Mouse (Mus musculus) lung, embryonic 15.5 days (tissue): ENCODE results near the gene Arl6ip5. TPM values are rescaled to one million over a fixed set of nuclear protein-coding genes. Genes with fewer than 3 reads are reported as not detected.
A peak's percentile ranks its signal among the peaks of the same experiment; 100 is the strongest.

Experiments used
- ATAC-seq: fragments of 200-750 bp; cut with Nextera tagmentation; 2 replicates; pipeline ENCODE4 v1.8.0; 2017; ENCODE audit warnings: moderate number of reproducible peaks, borderline replicate concordance; ENCODE audit not compliant: low FRiP score, low TSS enrichment; ENCODE audit errors: extremely low read depth
- H3K27ac ChIP-seq: fragments of 300-500 bp; sonication (generic); 2 replicates; pipeline ENCODE4 v1.5.1; 2015; ENCODE audit warnings: moderate library complexity, mild to moderate bottlenecking, inconsistent platforms
- H3K27me3 ChIP-seq: fragments of 300-500 bp; sonication (generic); 2 replicates; pipeline ENCODE4 v1.6.1; 2015; ENCODE audit warnings: inconsistent platforms
- H3K36me3 ChIP-seq: fragments of 300-500 bp; sonication (generic); 2 replicates; pipeline ENCODE4 v1.6.1; 2015; ENCODE audit warnings: inconsistent platforms
- H3K4me1 ChIP-seq: fragments of 300-500 bp; sonication (generic); 2 replicates; pipeline ENCODE4 v1.6.1; 2015; ENCODE audit warnings: inconsistent platforms
- H3K4me2 ChIP-seq: fragments of 300-500 bp; sonication (generic); 2 replicates; pipeline ENCODE4 v1.6.1; 2015; ENCODE audit warnings: inconsistent platforms, mild to moderate bottlenecking, moderate library complexity
- H3K4me3 ChIP-seq: fragments of 300-500 bp; sonication (generic); 2 replicates; pipeline ENCODE4 v1.5.1; 2015; ENCODE audit warnings: mild to moderate bottlenecking, inconsistent platforms
- H3K9ac ChIP-seq: fragments of 300-500 bp; sonication (generic); 2 replicates; pipeline ENCODE4 v1.6.1; 2015; ENCODE audit warnings: inconsistent platforms
- H3K9me3 ChIP-seq: fragments of 300-500 bp; sonication (generic); 2 replicates; pipeline ENCODE4 v1.6.1; 2016; ENCODE audit warnings: inconsistent platforms
- WGBS: fragments of 180-500 bp; shearing (Covaris S2); methylation state at CpG from one replicate; pipeline ENCODE4 v1.1.7; 2015; 5-methylcytosine and 5-hydroxymethylcytosine counted together
- polyA plus RNA-seq: library from polyadenylated mRNA; unstranded; fragments of >200 nt; fragmentation: Nextera tagmentation; extraction: Ambion mirVana; gene quantifications from 2 replicates; pipeline ENCODE4 v1.2.1, GENCODE M21; 2015

Gene Arl6ip5
- polyA plus RNA-seq, 1 experiment from 2014 or later: 62.3 TPM

GRCm38 (mm10) chr6:97226083-97226491, 15.6 kb downstream of the Arl6ip5 start:
- peaks cover 13% of the 10 kb centered on the region for H3K4me1 ChIP-seq
- peak overlapping the region; percentile 20; the same call in 1 of the 2 replicates for H3K27ac ChIP-seq
- ATAC-seq: no peak
- H3K4me2 ChIP-seq: no peak overlapping the region
- WGBS: 40% methylated on average over 1 of the region's 1 CpGs
- H3K9ac ChIP-seq: no peak overlapping the region
- H3K27me3 ChIP-seq: no peaks in the 10 kb centered on the region
- H3K4me3 ChIP-seq: no peak overlapping the region
- H3K9me3 ChIP-seq: no peaks in the 10 kb centered on the region
- peaks cover 7% of the 10 kb centered on the region; the same call in 1 of the 2 replicates for H3K36me3 ChIP-seq

- peaks cover 12% of the 10 kb centered on the region for H3K36me3 ChIP-seq
- WGBS: 93% methylated on average over 9 of the region's 9 CpGs
- H3K9me3 ChIP-seq: no peaks in the 10 kb centered on the region
- ATAC-seq: no peak
- H3K4me3 ChIP-seq: no peak overlapping the region
- no peak overlapping the region for H3K27ac ChIP-seq
- no peak overlapping the region for H3K9ac ChIP-seq
- H3K27me3 ChIP-seq: no peaks in the 10 kb centered on the region
- no peak overlapping the region for H3K4me2 ChIP-seq
- peaks cover 2% of the 10 kb centered on the region; the same call in 1 of the 2 replicates for H3K4me1 ChIP-seq
Measured at GRCm38 (mm10) chr6:97227067-97227847, 16.8 kb downstream of the Arl6ip5 start.

- Histone ChIP-seq H3K27me3 (no peaks in the 10 kb centered on the region), H3K9me3 (no peaks in the 10 kb centered on the region), H3K36me3 (peaks cover 12% of the 10 kb centered on the region), H3K4me2 (no peak overlapping the region), H3K4me1 (no peaks in the 10 kb centered on the region), H3K9ac (no peak overlapping the region), H3K4me3 (no peak overlapping the region), H3K27ac (no peak overlapping the region)
- ATAC-seq: no peak
- 77% methylated on average over 7 of the region's 7 CpGs for WGBS
Measured at GRCm38 (mm10) chr6:97234911-97235668, 24.6 kb downstream of the Arl6ip5 start.

- Histone ChIP-seq H3K9me3 (no peaks in the 10 kb centered on the region), H3K4me1 (no peaks in the 10 kb centered on the region), H3K4me2 (no peak overlapping the region), H3K27me3 (no peaks in the 10 kb centered on the region), H3K27ac (no peak overlapping the region), H3K4me3 (no peak overlapping the region), H3K9ac (no peak overlapping the region), H3K36me3 (peaks cover 12% of the 10 kb centered on the region)
- no peak for ATAC-seq
- 95% methylated on average over 5 of the region's 5 CpGs for WGBS
Measured at GRCm38 (mm10) chr6:97236088-97236487, 25.6 kb downstream of the Arl6ip5 start.

- Histone ChIP-seq H3K4me2 (no peak overlapping the region), H3K36me3 (no peaks in the 10 kb centered on the region), H3K9me3 (no peaks in the 10 kb centered on the region), H3K4me1 (no peaks in the 10 kb centered on the region), H3K27ac (no peak overlapping the region), H3K9ac (no peak overlapping the region), H3K4me3 (no peak overlapping the region), H3K27me3 (no peaks in the 10 kb centered on the region)
- WGBS: 84% methylated on average over 6 of the region's 6 CpGs
- ATAC-seq: no peak
Measured at GRCm38 (mm10) chr6:97239360-97239759, 28.9 kb downstream of the Arl6ip5 start.

- Histone ChIP-seq H3K27ac (no peak overlapping the region), H3K4me2 (no peak overlapping the region), H3K4me1 (no peaks in the 10 kb centered on the region), H3K4me3 (no peak overlapping the region), H3K9me3 (no peaks in the 10 kb centered on the region), H3K9ac (no peak overlapping the region), H3K36me3 (no peaks in the 10 kb centered on the region), H3K27me3 (no peaks in the 10 kb centered on the region)
- WGBS: 72% methylated on average over 5 of the region's 5 CpGs
- no peak for ATAC-seq
Measured at GRCm38 (mm10) chr6:97240092-97240491, 29.6 kb downstream of the Arl6ip5 start.

- ATAC-seq: no peak
- no peaks in the 10 kb centered on the region for H3K9me3 ChIP-seq
- H3K27ac ChIP-seq: no peak overlapping the region
- no peak overlapping the region for H3K4me3 ChIP-seq
- H3K27me3 ChIP-seq: no peaks in the 10 kb centered on the region
- no peak overlapping the region for H3K4me2 ChIP-seq
- H3K9ac ChIP-seq: no peak overlapping the region
- WGBS: 74% methylated on average over 4 of the region's 4 CpGs
- no peaks in the 10 kb centered on the region for H3K36me3 ChIP-seq
- no peaks in the 10 kb centered on the region for H3K4me1 ChIP-seq
Measured at GRCm38 (mm10) chr6:97242522-97242921, 32.0 kb downstream of the Arl6ip5 start.

- ATAC-seq: no peak
- no peaks in the 10 kb centered on the region for H3K36me3 ChIP-seq
- H3K27ac ChIP-seq: no peak overlapping the region
- H3K9ac ChIP-seq: no peak overlapping the region
- H3K4me3 ChIP-seq: no peak overlapping the region
- no peaks in the 10 kb centered on the region for H3K27me3 ChIP-seq
- H3K4me1 ChIP-seq: no peaks in the 10 kb centered on the region
- no peak overlapping the region for H3K4me2 ChIP-seq
- no peaks in the 10 kb centered on the region for H3K9me3 ChIP-seq
Measured at GRCm38 (mm10) chr6:97245200-97245599, 34.7 kb downstream of the Arl6ip5 start.

GRCm38 (mm10) chr6:97250966-97251365, 40.5 kb downstream of the Arl6ip5 start:
- no peak overlapping the region for H3K4me2 ChIP-seq

GRCm38 (mm10) chr6:97252086-97252485, 41.6 kb downstream of the Arl6ip5 start:
- 22% methylated on average over 5 of the region's 5 CpGs for WGBS
- no peak overlapping the region for H3K4me2 ChIP-seq
- no peak for ATAC-seq

More at GRCm38 (mm10) chr6:97250966-97251365, 40.5 kb downstream of the Arl6ip5 start:
- no peaks in the 10 kb centered on the region for H3K27me3 ChIP-seq
- no peak overlapping the region for H3K4me3 ChIP-seq
- H3K4me1 ChIP-seq: no peaks in the 10 kb centered on the region
- ATAC-seq: no peak
- 40% methylated on average over 6 of the region's 6 CpGs for WGBS
- no peak overlapping the region for H3K27ac ChIP-seq
- H3K9ac ChIP-seq: no peak overlapping the region
- no peaks in the 10 kb centered on the region for H3K36me3 ChIP-seq
- H3K9me3 ChIP-seq: no peaks in the 10 kb centered on the region

GRCm38 (mm10) chr6:97252711-97253221, 42.3 kb downstream of the Arl6ip5 start, which contains the start of gene Lmod3:
Lmod3 (minus strand) TSS chr6:97252759.
- no peaks in the 10 kb centered on the region for H3K36me3 ChIP-seq
- no peak within 1 kb of the TSS for H3K27ac ChIP-seq
- 12% methylated on average over 9 of the region's 9 CpGs for WGBS
- H3K27me3 ChIP-seq: no peaks in the 10 kb centered on the region
- no peaks in the 10 kb centered on the region for H3K9me3 ChIP-seq
- H3K9ac ChIP-seq: no peak within 1 kb of the TSS
- H3K4me3 ChIP-seq: no peak within 1 kb of the TSS
- H3K4me1 ChIP-seq: no peaks in the 10 kb centered on the region
- no peak for ATAC-seq
- H3K4me2 ChIP-seq: peak within 1 kb of the TSS; percentile 17; the same call in 1 of the 2 replicates

More at GRCm38 (mm10) chr6:97252086-97252485, 41.6 kb downstream of the Arl6ip5 start:
- H3K9me3 ChIP-seq: no peaks in the 10 kb centered on the region
- H3K4me3 ChIP-seq: no peak overlapping the region
- H3K9ac ChIP-seq: no peak overlapping the region
- H3K27ac ChIP-seq: no peak overlapping the region
- no peaks in the 10 kb centered on the region for H3K27me3 ChIP-seq
- no peaks in the 10 kb centered on the region for H3K4me1 ChIP-seq
- no peaks in the 10 kb centered on the region for H3K36me3 ChIP-seq

GRCm38 (mm10) chr6:97258489-97258888, 48.0 kb downstream of the Arl6ip5 start:
- Histone ChIP-seq H3K9me3 (no peaks in the 10 kb centered on the region), H3K36me3 (no peaks in the 10 kb centered on the region), H3K27ac (no peak overlapping the region), H3K4me2 (no peak overlapping the region), H3K9ac (no peak overlapping the region), H3K4me1 (no peaks in the 10 kb centered on the region), H3K27me3 (no peaks in the 10 kb centered on the region), H3K4me3 (no peak overlapping the region)
- no peak for ATAC-seq
- 70% methylated on average over 1 of the region's 1 CpGs for WGBS
